Mouse (Mus musculus) fibroblast of lung, adult 2 months (primary cell): Measurements from ENCODE around the gene 1700061G19Rik.

Experiments used
- DNase-seq: peaks from one replicate; pipeline ENCODE4 v3.0.0-alpha.2; 2011; ENCODE audit warnings: low read depth

1700061G19Rik gene

GRCm38 (mm10) chr17:56929101-56929500 is 53.8 kb downstream of the 1700061G19Rik start:
- DNase-seq: no peak

GRCm38 (mm10) chr17:56929530-56929929 is 54.3 kb downstream of the 1700061G19Rik start:
- no peak for DNase-seq

- peak; percentile 15 for DNase-seq
Measured at GRCm38 (mm10) chr17:56930026-56930425, 54.7 kb downstream of the 1700061G19Rik start.

- DNase-seq: no peak
Measured at GRCm38 (mm10) chr17:56933395-56933794, 58.1 kb downstream of the 1700061G19Rik start.

- no peak for DNase-seq
Measured at GRCm38 (mm10) chr17:56934545-56935330, 59.5 kb downstream of the 1700061G19Rik start.

- DNase-seq: peak; percentile 76
Measured at GRCm38 (mm10) chr17:56935363-56936131, 60.3 kb downstream of the 1700061G19Rik start, which contains the start of gene Mllt1. Gene Mllt1 (minus strand): TSS chr17:56935415.

GRCm38 (mm10) chr17:56936731-56937130 is 61.5 kb downstream of the 1700061G19Rik start:
- DNase-seq: no peak
